Mouse (Mus musculus) adrenal gland, postnatal 10 days (tissue): ENCODE measurements at regions not wholly inside any gene's neighbourhood (a gene's known extent, or its start where the extent isn't known, plus 50 kb on each side); places are given as distances from the start of the nearest gene placed in this dataset.
"Not testable (repeated sequence)": the region's sequence is repeated elsewhere in the genome, so short reads cannot be mapped to it uniquely, and the experiment has no call there.

ENCODE experiments used
- DNase-seq: peaks from one replicate; pipeline ENCODE4 v3.0.0; 2021; ENCODE audit warnings: mixed read lengths

GRCm38 (mm10) chr16:93338806-93339205 lies 265.1 kb downstream of the Setd4 start:
- DNase-seq: no peak

- DNase-seq: no peak
Observed at GRCm38 (mm10) chr16:93335322-93336111, 268.3 kb downstream of the Setd4 start.

- DNase-seq: no peak
Observed at GRCm38 (mm10) chr16:93333654-93334053, 270.2 kb downstream of the Setd4 start.

GRCm38 (mm10) chr16:93328680-93329395 lies 275.0 kb downstream of the Setd4 start:
- no peak for DNase-seq

- DNase-seq: peak; percentile 26
Observed at GRCm38 (mm10) chr16:93324911-93325310, 279.0 kb downstream of the Setd4 start.

- no peak for DNase-seq
Observed at GRCm38 (mm10) chr16:93323172-93323571, 280.7 kb downstream of the Setd4 start.

GRCm38 (mm10) chr16:93319581-93319980 lies 284.3 kb downstream of the Setd4 start:
- no peak for DNase-seq

GRCm38 (mm10) chr16:93311644-93312043 lies 292.2 kb downstream of the Setd4 start:
- no peak for DNase-seq

GRCm38 (mm10) chr16:93308666-93309360 lies 295.1 kb downstream of the Setd4 start:
- DNase-seq: no peak

GRCm38 (mm10) chr16:93306951-93307350 lies 296.9 kb downstream of the Setd4 start:
- DNase-seq: no peak

GRCm38 (mm10) chr16:93306140-93306539 lies 297.7 kb downstream of the Setd4 start:
- not testable (repeated sequence) for DNase-seq

GRCm38 (mm10) chr16:93294430-93294829 lies 309.4 kb downstream of the Setd4 start:
- no peak for DNase-seq

- DNase-seq: peak; percentile 81
Observed at GRCm38 (mm10) chr16:93292965-93293653, 310.8 kb downstream of the Setd4 start.

- no peak for DNase-seq
Observed at GRCm38 (mm10) chr16:93292181-93292834, 311.6 kb downstream of the Setd4 start.

GRCm38 (mm10) chr16:93288036-93288435 lies 315.8 kb downstream of the Setd4 start:
- DNase-seq: no peak

GRCm38 (mm10) chr16:93287520-93287919 lies 316.3 kb downstream of the Setd4 start:
- no peak for DNase-seq

GRCm38 (mm10) chr16:93286816-93287215 lies 317.0 kb downstream of the Setd4 start:
- no peak for DNase-seq

- no peak for DNase-seq
Observed at GRCm38 (mm10) chr16:93285191-93285590, 318.7 kb downstream of the Setd4 start.

- DNase-seq: no peak
Observed at GRCm38 (mm10) chr16:93281715-93282114, 322.1 kb downstream of the Setd4 start.

GRCm38 (mm10) chr16:93272636-93273035 lies 331.2 kb downstream of the Setd4 start:
- DNase-seq: no peak

GRCm38 (mm10) chr16:93272146-93272545 lies 331.7 kb downstream of the Setd4 start:
- no peak for DNase-seq

GRCm38 (mm10) chr16:93264061-93264585 lies 339.7 kb downstream of the Setd4 start:
- DNase-seq: no peak
